Mouse (Mus musculus): ENCODE measurements around the gene Jazf1. TPM values are rescaled to one million over a fixed set of nuclear protein-coding genes. Genes with fewer than 3 reads are reported as not detected.

Gene Jazf1
- polyA plus RNA-seq, 1 experiment from 2014 or later, result 3.4 TPM

DNA sequence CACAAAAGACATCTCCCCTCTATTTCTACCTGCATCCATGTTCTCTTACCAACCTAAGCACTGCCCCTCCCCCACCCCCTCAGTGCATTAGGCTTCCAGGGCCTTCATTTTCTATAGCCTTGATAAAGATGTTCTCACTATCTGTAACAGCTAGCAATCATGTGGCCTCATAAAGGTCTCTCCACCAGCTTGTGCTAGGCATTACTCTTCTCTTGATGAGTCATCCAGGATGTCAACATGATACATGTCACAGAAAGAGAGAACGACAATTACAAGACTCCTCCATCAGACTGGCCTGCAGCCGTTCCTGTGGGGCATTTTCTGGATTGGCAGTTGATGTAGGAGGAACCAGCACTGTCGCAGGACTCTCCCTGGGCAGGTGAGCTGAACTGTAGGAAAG, 30.3 kb downstream of the Jazf1 start:
- peaks cover 7% of the 10 kb centered on the region; the same call in 1 of the 2 replicates for H3K4me1 ChIP-seq
- no peaks in the 10 kb centered on the region for H3K9me3 ChIP-seq (replicated peaks)
- 88% methylated on average over 3 of the region's 3 CpGs for WGBS
- DNase-seq (ENCODE audit: low spot score), result no peak
- H3K27me3 ChIP-seq (ENCODE audit: low read depth, poor library complexity, severe bottlenecking), result no peaks in the 10 kb centered on the region
- no peak overlapping the region for H3K4me3 ChIP-seq
- no peak overlapping the region for H3K27ac ChIP-seq (replicated peaks)
- H3K36me3 ChIP-seq, result no peaks in the 10 kb centered on the region

DNA sequence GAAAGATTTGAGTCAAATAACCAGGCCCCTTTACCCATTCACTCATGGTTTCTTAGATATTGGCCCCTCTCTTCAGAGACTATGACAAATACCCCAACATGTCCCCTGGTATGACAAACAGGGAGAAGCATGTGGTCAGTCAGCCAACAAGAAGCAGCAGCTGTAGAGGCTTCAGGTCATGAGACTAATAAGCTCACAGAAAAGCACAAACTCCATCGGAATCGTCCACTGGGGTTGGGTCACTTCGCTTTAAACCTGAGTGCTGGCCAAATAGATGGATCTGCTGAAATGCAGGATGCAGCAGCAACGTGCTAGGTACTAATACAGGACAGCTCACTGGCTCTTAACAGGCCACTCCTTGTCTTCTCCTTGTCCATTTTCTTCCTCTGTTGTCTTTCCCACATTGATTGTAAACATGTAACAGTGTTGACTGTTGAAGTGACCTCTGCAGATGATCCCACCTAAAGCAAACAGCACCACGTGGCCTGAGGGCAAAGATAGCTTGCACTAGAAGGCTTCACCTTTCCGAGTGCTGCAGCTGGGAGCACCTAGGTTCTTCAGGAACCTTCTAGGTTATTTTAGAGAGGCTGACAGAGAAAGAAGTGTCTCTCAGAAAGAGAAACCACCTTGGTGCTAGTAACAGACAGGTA, 33.9 kb downstream of the Jazf1 start:
- H3K27ac ChIP-seq (replicated peaks), result no peak overlapping the region
- H3K4me1 ChIP-seq, result peaks cover 16% of the 10 kb centered on the region
- H3K4me3 ChIP-seq, result no peak overlapping the region
- no peak for DNase-seq (ENCODE audit: low spot score)
- no peaks in the 10 kb centered on the region for H3K36me3 ChIP-seq
- no peaks in the 10 kb centered on the region for H3K27me3 ChIP-seq (ENCODE audit: low read depth, poor library complexity, severe bottlenecking)
- no peaks in the 10 kb centered on the region for H3K9me3 ChIP-seq (replicated peaks)
- WGBS, result 85% methylated on average over 6 of the region's 6 CpGs

GRCm38 (mm10) chr6:53032730-53033484, 35.5 kb downstream of the Jazf1 start:
- peak; percentile 20 for DNase-seq (ENCODE audit: low spot score)
- 68% methylated on average over 4 of the region's 4 CpGs for WGBS
- H3K27ac ChIP-seq (replicated peaks), result no peak overlapping the region

GRCm38 (mm10) chr6:53022069-53022468, 46.4 kb downstream of the Jazf1 start:
- DNase-seq (ENCODE audit: low spot score), result no peak
- H3K4me1 ChIP-seq, result peaks cover 10% of the 10 kb centered on the region
- H3K27me3 ChIP-seq (ENCODE audit: low read depth, poor library complexity, severe bottlenecking), result no peaks in the 10 kb centered on the region
- H3K27ac ChIP-seq (replicated peaks), result no peak overlapping the region
- no peak overlapping the region for H3K4me3 ChIP-seq
- WGBS, result 89% methylated on average over 2 of the region's 2 CpGs
- H3K36me3 ChIP-seq, result no peaks in the 10 kb centered on the region
- no peaks in the 10 kb centered on the region for H3K9me3 ChIP-seq (replicated peaks)

More at GRCm38 (mm10) chr6:53032730-53033484, 35.5 kb downstream of the Jazf1 start:
- H3K9me3 ChIP-seq (replicated peaks), result no peaks in the 10 kb centered on the region
- no peaks in the 10 kb centered on the region for H3K36me3 ChIP-seq
- H3K27me3 ChIP-seq (ENCODE audit: low read depth, poor library complexity, severe bottlenecking), result no peaks in the 10 kb centered on the region
- H3K4me3 ChIP-seq, result no peak overlapping the region
- H3K4me1 ChIP-seq, result peaks cover 16% of the 10 kb centered on the region

DNA sequence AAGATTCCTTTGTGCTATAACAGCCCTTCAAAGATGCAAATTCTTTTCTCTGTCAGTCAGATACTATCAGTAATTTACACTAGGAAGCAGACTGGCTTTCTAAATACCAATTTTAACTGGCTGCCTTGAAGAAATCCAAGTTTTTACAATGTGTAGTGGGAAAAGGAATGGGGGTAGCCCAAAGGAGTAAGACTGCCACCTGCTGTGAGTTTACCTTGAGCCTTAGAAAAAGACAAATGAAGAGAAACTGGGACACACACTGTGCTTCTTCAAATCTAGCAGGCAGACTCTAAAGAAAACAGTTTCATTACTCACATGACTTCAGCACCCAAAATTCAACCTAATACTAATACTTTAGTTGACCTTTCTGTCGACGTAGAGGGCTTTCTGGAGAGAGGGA, 47.4 kb downstream of the Jazf1 start:
- no peak overlapping the region for H3K4me3 ChIP-seq
- H3K4me1 ChIP-seq, result peaks cover 11% of the 10 kb centered on the region
- WGBS, result 66% methylated on average over 2 of the region's 2 CpGs
- DNase-seq (ENCODE audit: low spot score), result no peak
- H3K27me3 ChIP-seq (ENCODE audit: low read depth, poor library complexity, severe bottlenecking), result no peaks in the 10 kb centered on the region
- H3K27ac ChIP-seq (replicated peaks), result no peak overlapping the region
- no peaks in the 10 kb centered on the region for H3K9me3 ChIP-seq (replicated peaks)
- no peaks in the 10 kb centered on the region for H3K36me3 ChIP-seq

GRCm38 (mm10) chr6:53017357-53018205, 50.9 kb downstream of the Jazf1 start:
- no peak for DNase-seq (ENCODE audit: low spot score)
- H3K9me3 ChIP-seq (replicated peaks), result no peaks in the 10 kb centered on the region
- H3K4me1 ChIP-seq, result peaks cover 11% of the 10 kb centered on the region
- no peaks in the 10 kb centered on the region for H3K27me3 ChIP-seq (ENCODE audit: low read depth, poor library complexity, severe bottlenecking)
- WGBS, result 55% methylated on average over 4 of the region's 4 CpGs
- H3K27ac ChIP-seq (replicated peaks), result 0 out of 2 replicates have a peak overlapping the region, but pooled peaks have one; percentile 28
- H3K36me3 ChIP-seq, result no peaks in the 10 kb centered on the region
- H3K4me3 ChIP-seq, result no peak overlapping the region

GRCm38 (mm10) chr6:53014460-53015455, 53.7 kb downstream of the Jazf1 start:
- no peak overlapping the region for H3K27ac ChIP-seq (replicated peaks)

DNA sequence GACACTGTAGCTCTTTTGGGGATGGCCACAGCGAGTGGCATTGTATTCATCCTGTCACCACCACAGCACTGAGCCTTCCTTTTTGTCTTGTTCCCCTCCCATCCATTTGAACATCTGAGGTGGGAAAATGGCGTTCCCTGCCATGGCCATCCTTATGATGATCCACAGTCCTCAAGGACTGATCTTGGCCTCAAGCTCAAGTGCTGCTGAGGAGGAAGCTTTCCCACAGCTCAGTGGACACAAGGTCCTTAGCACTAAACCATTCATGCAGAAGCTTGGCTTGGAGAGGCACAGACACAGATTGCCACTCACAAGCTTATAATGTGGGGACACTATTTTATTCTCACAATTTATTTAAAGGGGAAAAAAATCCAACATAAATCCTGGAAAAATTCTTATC, 58.1 kb downstream of the Jazf1 start:
- Histone ChIP-seq H3K36me3 (no peaks in the 10 kb centered on the region), H3K4me3 (no peak overlapping the region), H3K4me1 (no peaks in the 10 kb centered on the region), H3K9me3 (replicated peaks) (no peaks in the 10 kb centered on the region), H3K27ac (replicated peaks) (no peak overlapping the region), H3K27me3 (ENCODE audit: low read depth, poor library complexity, severe bottlenecking) (no peaks in the 10 kb centered on the region)
- 81% methylated on average over 2 of the region's 2 CpGs for WGBS
- DNase-seq (ENCODE audit: low spot score), result no peak

More at GRCm38 (mm10) chr6:53014460-53015455, 53.7 kb downstream of the Jazf1 start:
- Histone ChIP-seq H3K9me3 (replicated peaks) (no peaks in the 10 kb centered on the region), H3K36me3 (no peaks in the 10 kb centered on the region), H3K27me3 (ENCODE audit: low read depth, poor library complexity, severe bottlenecking) (no peaks in the 10 kb centered on the region), H3K4me3 (no peak overlapping the region), H3K4me1 (peaks cover 11% of the 10 kb centered on the region)
- DNase-seq (ENCODE audit: low spot score), result no peak
- 88% methylated on average over 9 of the region's 9 CpGs for WGBS

DNA sequence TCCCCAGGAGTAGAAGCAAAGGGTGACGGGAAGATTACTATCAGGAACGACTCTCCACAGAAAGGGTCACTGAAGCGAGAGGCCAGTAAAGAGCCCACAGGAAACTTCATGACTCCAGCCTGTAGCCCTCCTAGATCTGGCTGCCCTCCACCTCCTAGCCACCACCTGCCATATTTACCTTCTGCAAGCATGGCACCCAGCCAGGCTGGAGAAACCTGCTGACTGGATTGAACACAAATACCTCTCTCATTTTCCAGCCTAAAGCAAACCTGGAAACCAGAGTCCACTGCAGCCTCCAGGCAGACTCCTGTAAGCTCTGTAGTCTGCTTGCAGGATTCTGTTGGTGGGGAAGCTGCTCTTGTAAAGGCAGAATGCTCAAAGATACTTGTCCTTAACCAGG, 62.4 kb downstream of the Jazf1 start:
- H3K4me1 ChIP-seq, result no peaks in the 10 kb centered on the region
- no peaks in the 10 kb centered on the region for H3K27me3 ChIP-seq (ENCODE audit: low read depth, poor library complexity, severe bottlenecking)
- H3K9me3 ChIP-seq (replicated peaks), result no peaks in the 10 kb centered on the region
- H3K27ac ChIP-seq (replicated peaks), result no peak overlapping the region
- DNase-seq (ENCODE audit: low spot score), result no peak
- 72% methylated on average over 3 of the region's 3 CpGs for WGBS
- H3K4me3 ChIP-seq, result no peak overlapping the region
- H3K36me3 ChIP-seq, result no peaks in the 10 kb centered on the region

DNA sequence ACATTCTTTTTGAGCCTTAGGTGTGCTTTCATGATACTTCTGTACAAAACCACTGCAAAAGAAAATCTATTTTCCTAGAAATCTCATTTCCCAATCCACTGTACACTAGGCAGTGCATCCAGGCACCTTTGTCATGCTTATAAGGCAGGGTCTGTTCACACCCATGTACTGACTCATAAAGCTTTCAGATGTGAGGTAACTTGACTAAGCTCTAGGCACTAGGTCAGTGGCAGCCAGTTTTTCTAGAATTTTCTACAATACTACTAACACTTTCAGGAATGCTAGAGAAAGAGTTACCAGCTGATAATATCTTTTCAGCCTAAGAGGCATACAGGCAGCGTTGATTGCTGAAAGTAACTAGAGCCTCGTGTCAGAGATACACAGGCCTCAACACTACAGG, 62.9 kb downstream of the Jazf1 start:
- DNase-seq (ENCODE audit: low spot score), result no peak
- no peak overlapping the region for H3K4me3 ChIP-seq
- WGBS, result 81% methylated on average over 2 of the region's 2 CpGs
- no peak overlapping the region for H3K27ac ChIP-seq (replicated peaks)
- no peaks in the 10 kb centered on the region for H3K4me1 ChIP-seq
- H3K36me3 ChIP-seq, result no peaks in the 10 kb centered on the region
- no peaks in the 10 kb centered on the region for H3K27me3 ChIP-seq (ENCODE audit: low read depth, poor library complexity, severe bottlenecking)
- H3K9me3 ChIP-seq (replicated peaks), result no peaks in the 10 kb centered on the region

GRCm38 (mm10) chr6:52990816-52991215, 77.6 kb downstream of the Jazf1 start:
- no peak for DNase-seq (ENCODE audit: low spot score)
- no peaks in the 10 kb centered on the region for H3K36me3 ChIP-seq
- H3K9me3 ChIP-seq (replicated peaks), result no peaks in the 10 kb centered on the region; the same call in 1 of the 2 replicates
- H3K27ac ChIP-seq (replicated peaks), result no peak overlapping the region
- WGBS, result 91% methylated on average over 8 of the region's 8 CpGs
- no peaks in the 10 kb centered on the region; the same call in 1 of the 2 replicates for H3K27me3 ChIP-seq (ENCODE audit: low read depth, poor library complexity, severe bottlenecking)
- no peaks in the 10 kb centered on the region for H3K4me1 ChIP-seq
- no peak overlapping the region for H3K4me3 ChIP-seq

Measured in midbrain, embryonic 10.5 days (tissue).